ENCODE assay signal across 23 mouse cellular contexts in the genomic region with DNA sequence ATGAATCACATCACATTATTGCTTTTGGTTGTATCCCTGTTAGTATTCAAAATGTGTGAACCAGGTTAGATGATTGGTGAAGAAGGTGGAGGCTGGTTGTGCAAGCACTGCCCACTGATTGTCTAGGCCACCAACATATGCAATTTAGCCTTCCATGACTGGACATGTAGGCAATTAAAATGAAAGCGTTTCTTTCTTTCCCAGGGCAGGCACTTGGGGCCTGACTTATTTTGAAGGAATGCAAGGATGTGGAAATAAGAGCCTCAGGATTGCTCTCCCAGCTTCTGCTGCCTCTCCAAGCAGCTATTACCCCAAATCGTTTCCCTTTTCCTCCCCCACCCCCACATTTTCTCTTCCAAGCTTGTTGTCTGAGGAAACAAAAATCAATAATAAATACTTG. TPM values are rescaled to one million over a fixed set of nuclear protein-coding genes. Genes with fewer than 3 reads are reported as not detected.
DNase-seq lines count a peak whose midpoint lies in the region; ATAC-seq and TF ChIP-seq lines count a peak whose summit lies in the region.
"Had no signal": no experiment of that assay in that cellular context is flagged by ENCODE, and none has a peak within 500 bp of the region (broad histone marks: within the 10 kb centered on the region; RNA-seq: fewer than 3 reads in every experiment).

No protein-coding gene starts in this region.

- H3K4me1 ChIP-seq in hindbrain, embryonic 12.5 days: peaks cover 9% of the 10 kb centered on the region
- peaks cover 5% of the 10 kb centered on the region for H3K4me1 ChIP-seq in hindbrain, embryonic 14.5 days (replicated peaks; ENCODE audit: control insufficient read depth, insufficient read depth, low read length)
- H3K4me1 ChIP-seq in heart, embryonic 11.5 days (ENCODE audit: control insufficient read depth, insufficient read depth, low read length): no peaks in the 10 kb centered on the region
- peaks cover 28% of the 10 kb centered on the region for H3K4me1 ChIP-seq in kidney, embryonic 15.5 days
- H3K4me1 ChIP-seq: forebrain, embryonic 12.5 days; intestine, embryonic 15.5 days had no signal

- POLR2A ChIA-PET in Patski (lab: Charles Lee): no interaction called here

- 0 out of 2 replicates have a peak overlapping the region, but pooled peaks have one; percentile 23 for H3K27ac ChIP-seq in hindbrain, embryonic 12.5 days
- no peak overlapping the region for H3K27ac ChIP-seq in hindbrain, embryonic 14.5 days
- no peak overlapping the region for H3K27ac ChIP-seq in heart, embryonic 11.5 days (ENCODE audit: low read depth, low read length)
- no peak overlapping the region for H3K27ac ChIP-seq in kidney, embryonic 15.5 days
- H3K27ac ChIP-seq: forebrain, embryonic 12.5 days; forebrain, embryonic 15.5 days; heart, embryonic 13.5 days; intestine, embryonic 15.5 days had no signal

- H3K9ac ChIP-seq in hindbrain, embryonic 12.5 days: no peak overlapping the region
- H3K9ac ChIP-seq in hindbrain, embryonic 14.5 days: no peak overlapping the region
- no peak overlapping the region for H3K9ac ChIP-seq in heart, embryonic 11.5 days (ENCODE audit: low read depth, low read length)
- no peak overlapping the region for H3K9ac ChIP-seq in kidney, embryonic 15.5 days
- H3K9ac ChIP-seq: forebrain, embryonic 12.5 days; forebrain, embryonic 15.5 days; heart, embryonic 13.5 days; intestine, embryonic 15.5 days had no signal

- H3K79me2 ChIP-seq in myocyte (ENCODE audit: control insufficient read depth, insufficient read depth): no peaks in the 10 kb centered on the region

- in situ Hi-C loops in Patski (cut with MboI; ENCODE audit: low pct_unique_long_range_greater_than_20kb): no loop called here

- H3ac ChIP-seq in myocyte (ENCODE audit: control insufficient read depth, insufficient read length): no peak overlapping the region

- no peak for DNase-seq in hindbrain, embryonic 14.5 days (ENCODE audit: low spot score)
- DNase-seq in 3T3-L1 (ENCODE audit: low read depth, low spot score) (peak; percentile 81), Patski (ENCODE audit: low read depth, low spot score) (peak; percentile 25)
- no peak for DNase-seq in layer of hippocampus, adult 9-11 months
- DNase-seq: adrenal gland, postnatal 14 days; B cell, adult 2 months; cerebellum, adult 11 months; cerebellum, adult 2 months; cerebellum, postnatal 10 days; gastrocnemius, postnatal 25 days; heart, adult 18-20 months; heart, postnatal 14 days; heart, postnatal 4 days had no signal

- no peak for ATAC-seq in hindbrain, embryonic 12.5 days (ENCODE audit: low FRiP score)
- ATAC-seq in hindbrain, embryonic 14.5 days (ENCODE audit: low FRiP score): no peak
- ATAC-seq in Patski: peak; percentile 73
- ATAC-seq in heart, embryonic 11.5 days (replicated peaks; ENCODE audit: insufficient number of reproducible peaks, low FRiP score, low TSS enrichment): no peak
- ATAC-seq in kidney, embryonic 15.5 days (replicated peaks; ENCODE audit: low FRiP score): no peak
- ATAC-seq: CD4-positive, CD25-positive, alpha-beta regulatory T cell, adult 4 months; forebrain, embryonic 15.5 days; hindbrain, embryonic 16.5 days; intestine, embryonic 15.5 days had no signal

- no peak for TF ChIP-seq CTCF in Patski (IDR thresholded peaks at IDR 0.05)

- no peak overlapping the region for H3K4me2 ChIP-seq in hindbrain, embryonic 12.5 days (replicated peaks)
- H3K4me2 ChIP-seq in hindbrain, embryonic 14.5 days (replicated peaks): no peak overlapping the region
- H3K4me2 ChIP-seq in myocyte (ENCODE audit: low read depth): no peak overlapping the region
- H3K4me2 ChIP-seq in heart, embryonic 11.5 days: no peak overlapping the region
- no peak overlapping the region for H3K4me2 ChIP-seq in kidney, embryonic 15.5 days
- H3K4me2 ChIP-seq: forebrain, embryonic 12.5 days; forebrain, embryonic 15.5 days; heart, embryonic 13.5 days; intestine, embryonic 15.5 days had no signal

- 75% methylated on average over 2 of the region's 2 CpGs for WGBS in hindbrain, embryonic 12.5 days
- 61% methylated on average over 2 of the region's 2 CpGs for WGBS in hindbrain, embryonic 14.5 days
- WGBS in heart, embryonic 11.5 days (ENCODE audit: insufficient replicate concordance): 65% methylated on average over 2 of the region's 2 CpGs
- WGBS in kidney, embryonic 15.5 days: 53% methylated on average over 2 of the region's 2 CpGs

- no peaks in the 10 kb centered on the region for H3K36me3 ChIP-seq in hindbrain, embryonic 12.5 days
- H3K36me3 ChIP-seq in hindbrain, embryonic 14.5 days (replicated peaks; ENCODE audit: control insufficient read depth, insufficient read depth): no peaks in the 10 kb centered on the region
- no peaks in the 10 kb centered on the region for H3K36me3 ChIP-seq in myocyte (ENCODE audit: control insufficient read depth, insufficient read depth)
- no peaks in the 10 kb centered on the region for H3K36me3 ChIP-seq in heart, embryonic 11.5 days (ENCODE audit: control insufficient read depth, insufficient read depth, low read length)
- H3K36me3 ChIP-seq in kidney, embryonic 15.5 days: no peaks in the 10 kb centered on the region
- H3K36me3 ChIP-seq: forebrain, embryonic 15.5 days; heart, embryonic 13.5 days; intestine, embryonic 15.5 days had no signal

- no peak overlapping the region for H3K4me3 ChIP-seq in hindbrain, embryonic 12.5 days
- H3K4me3 ChIP-seq in hindbrain, embryonic 14.5 days (replicated peaks; ENCODE audit: low read length): no peak overlapping the region
- no peak overlapping the region for H3K4me3 ChIP-seq in myocyte
- H3K4me3 ChIP-seq in heart, embryonic 11.5 days (ENCODE audit: low read depth, low read length): no peak overlapping the region
- H3K4me3 ChIP-seq in kidney, embryonic 15.5 days (replicated peaks): no peak overlapping the region
- H3K4me3 ChIP-seq: forebrain, embryonic 12.5 days; forebrain, embryonic 15.5 days; heart, embryonic 13.5 days; intestine, embryonic 15.5 days had no signal

- no peaks in the 10 kb centered on the region for H3K27me3 ChIP-seq in hindbrain, embryonic 12.5 days
- no peaks in the 10 kb centered on the region for H3K27me3 ChIP-seq in hindbrain, embryonic 14.5 days (ENCODE audit: control insufficient read depth, insufficient read depth, low read length)
- H3K27me3 ChIP-seq in Patski (no peaks in the 10 kb centered on the region), myocyte (ENCODE audit: control insufficient read depth, insufficient read depth, insufficient read length) (no peaks in the 10 kb centered on the region)
- no peaks in the 10 kb centered on the region for H3K27me3 ChIP-seq in heart, embryonic 11.5 days (ENCODE audit: control insufficient read depth, insufficient read depth, low read length)
- no peaks in the 10 kb centered on the region for H3K27me3 ChIP-seq in kidney, embryonic 15.5 days
- H3K27me3 ChIP-seq: forebrain, embryonic 12.5 days; forebrain, embryonic 15.5 days; intestine, embryonic 15.5 days had no signal

- CTCF ChIA-PET in Patski (lab: Charles Lee): no interaction called here

- no peak for TF ChIP-seq POLR2A in myocyte (IDR thresholded peaks at IDR 0.05; ENCODE audit: insufficient read length, low read depth)

- H3K9me3 ChIP-seq in hindbrain, embryonic 12.5 days (replicated peaks): no peaks in the 10 kb centered on the region
- no peaks in the 10 kb centered on the region for H3K9me3 ChIP-seq in hindbrain, embryonic 14.5 days (ENCODE audit: control insufficient read depth, low read length)
- no peaks in the 10 kb centered on the region for H3K9me3 ChIP-seq in heart, embryonic 11.5 days (replicated peaks; ENCODE audit: control insufficient read depth, low read length)
- no peaks in the 10 kb centered on the region for H3K9me3 ChIP-seq in kidney, embryonic 15.5 days (replicated peaks)
- H3K9me3 ChIP-seq: forebrain, embryonic 12.5 days; forebrain, embryonic 15.5 days; heart, embryonic 13.5 days; intestine, embryonic 15.5 days had no signal

TF ChIP-seq in myocyte, 11 proteins besides CTCF, POLR2A, EP300 and RAD21:
- TF ChIP-seq E2F4 (IDR thresholded peaks at IDR 0.05; ENCODE audit: insufficient read depth) (no peak), CEBPB (IDR thresholded peaks at IDR 0.05; ENCODE audit: insufficient read depth, poor library complexity, severe bottlenecking) (0 out of 2 replicates have a peak, but pooled peaks have one; percentile 33), USF1 (IDR thresholded peaks at IDR 0.05; ENCODE audit: low read depth) (no peak)

RNA-seq across cellular contexts. Expression of gene Fmnl2, which starts 29.6 kb away (rescaled TPM):
- 14.2 and 15.1 TPM in 2 replicates for polyA plus RNA-seq in hindbrain, embryonic 12.5 days (2016; fragmentation: Nextera tagmentation; extraction: Ambion mirVana)
- 13.4 and 13.7 TPM in 2 replicates for polyA plus RNA-seq in hindbrain, embryonic 14.5 days (2014; fragmentation: Nextera tagmentation; extraction: Ambion mirVana)
- polyA plus RNA-seq in Patski (2021) (14.4 TPM), myocyte (2012; fragmentation: generic; extraction: Trizol) (2.8 TPM)
- 1.7 and 2.0 TPM in 2 replicates for polyA plus RNA-seq in heart, embryonic 11.5 days (2014; fragmentation: Nextera tagmentation; extraction: Ambion mirVana)
- 7.7 and 8.0 TPM in 2 replicates for polyA plus RNA-seq in kidney, embryonic 15.5 days (2015; fragmentation: Nextera tagmentation; extraction: Ambion mirVana)

Comparison
In these comparisons a context has a peak if more than half of its experiments do, and no peak if none do; other contexts are left out.
1. DNase-seq: peak in 3T3-L1 (single experiment) and Patski (single experiment); none in hindbrain, embryonic 14.5 days (single experiment) and layer of hippocampus, adult 9-11 months (single experiment).